7 mouse cellular contexts compared by ENCODE assay signal in genomic region chr13:23756790-23757189, GRCm38 (mm10). TPM values are rescaled to one million over a fixed set of nuclear protein-coding genes. Genes with fewer than 3 reads are reported as not detected.
DNase-seq lines count a peak whose midpoint lies in the region; ATAC-seq lines count a peak whose summit lies in the region.

Hist1h4b (plus strand) TSS chr13:23757013.

- peak; percentile 50 for ATAC-seq in megakaryocyte, adult 5-6 weeks (ENCODE audit: poor library complexity, severe bottlenecking)

- DNase-seq in adrenal gland, adult 2 months: peak; percentile 88
- DNase-seq in embryo, embryonic 10 days (ENCODE audit: low spot score): peak; percentile 94
- DNase-seq in gastrocnemius, postnatal 10 days: peak; percentile 51
- peak; percentile 95 for DNase-seq in induced T-regulatory cell, adult 2 months (ENCODE audit: low read depth)
- DNase-seq in left cerebral cortex, adult 8-10 months (ENCODE audit: low spot score in 2 of 2): peak; percentile 68 to 91
- peak; percentile 72 for DNase-seq in right cerebral cortex, postnatal 14 days

RNA-seq across cellular contexts. Expression of gene Hist1h4b, which starts in this region (rescaled TPM):
- 10 to 100 TPM; 64.3 to 65.2 TPM for total RNA-seq in adrenal gland, adult 2 months (2021)
- 2.4 and 3.9 TPM in 2 replicates for polyA plus RNA-seq in adrenal gland, adult 2 months (2012; rRNA removed)
- total RNA-seq in gastrocnemius, postnatal 10 days (2021): 100 to 1,000 TPM; 131 to 149 TPM
- total RNA-seq in left cerebral cortex, adult 8-10 months (2022): 10 to 100 TPM; 53.3 to 70.8 (median 63.3) TPM
- total RNA-seq in megakaryocyte, adult 5-6 weeks (2015): 64.8 and 95.3 TPM in 2 replicates
- 562 and 732 TPM in 2 replicates for total RNA-seq in megakaryocyte, adult 5-6 weeks (2017)

Comparison
In these comparisons a context has a peak if more than half of its experiments do, and no peak if none do; other contexts are left out.
1. Peak in every context shown above with its lines: DNase-seq and ATAC-seq.